Mouse (Mus musculus): ENCODE measurements around the gene Amn.

GRCm38 (mm10) chr12:111243733-111244132, 27.2 kb upstream of the Amn start:
- TF ChIP-seq POU5F1 (IDR thresholded peaks at IDR 0.05; ENCODE audit: borderline replicate concordance, low read length) (no peak), CTCF (conservative IDR thresholded peaks at IDR 0.05; ENCODE audit: low read length) (no peak), NANOG (IDR thresholded peaks at IDR 0.05; ENCODE audit: borderline replicate concordance, low read length) (no peak)
